Mouse (Mus musculus) ES-Bruce4 (cell line): ENCODE results near the gene Sde2.

ENCODE experiments used
- CTCF ChIP-seq: IDR thresholded peaks from one replicate; pipeline ENCODE4 v1.8.1; 2011; ENCODE audit warnings: low read depth, low read length
- EP300 ChIP-seq: IDR thresholded peaks from 2 replicates; pipeline ENCODE4 v1.6.1; 2011; ENCODE audit warnings: low read depth, low read length; ENCODE audit not compliant: insufficient read depth
- POLR2A ChIP-seq: IDR thresholded peaks from one replicate; pipeline ENCODE4 v1.8.1; 2011; ENCODE audit warnings: low read length; ENCODE audit not compliant: insufficient read depth

DNA sequence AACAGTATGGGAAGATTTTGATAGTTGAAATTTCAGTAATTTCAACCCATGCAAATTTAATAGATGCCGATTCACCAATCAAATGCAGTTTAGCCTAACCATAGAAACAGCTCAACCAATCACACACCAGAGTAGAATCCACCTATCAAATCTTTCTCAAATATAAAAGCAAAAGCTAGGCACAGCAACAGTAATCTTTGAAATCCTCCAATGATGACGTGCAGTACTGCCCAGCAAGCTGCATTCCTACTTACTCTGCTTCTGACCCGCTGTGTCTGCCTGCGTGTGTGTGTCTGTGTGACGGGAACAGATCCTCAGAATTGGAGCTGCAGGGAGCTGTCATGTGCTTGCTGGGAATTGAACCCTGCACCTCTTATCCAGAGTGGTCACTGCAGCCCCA lies 42.1 kb upstream of the Sde2 start:
- TF ChIP-seq POLR2A = no peak
- no peak for TF ChIP-seq CTCF
- TF ChIP-seq EP300 = no peak
